Mouse (Mus musculus): ENCODE measurements at regions not wholly inside any gene's neighbourhood (a gene's known extent, or its start where the extent isn't known, plus 50 kb on each side); places are given as distances from the start of the nearest gene placed in this dataset.

- no peak for DNase-seq
These were observed 174.9 kb downstream of the 1500009L16Rik start for GRCm38 (mm10) chr10:83897558-83897957.

- peak in 1 of 2 experiments; percentile 18 for DNase-seq
These were observed 184.1 kb downstream of the 1500009L16Rik start for GRCm38 (mm10) chr10:83906751-83907150.

GRCm38 (mm10) chr10:83910649-83911370 lies 188.1 kb downstream of the 1500009L16Rik start:
- DNase-seq, result no peak

GRCm38 (mm10) chr10:83914401-83915132 lies 191.9 kb downstream of the 1500009L16Rik start:
- no peak for DNase-seq

DNA sequence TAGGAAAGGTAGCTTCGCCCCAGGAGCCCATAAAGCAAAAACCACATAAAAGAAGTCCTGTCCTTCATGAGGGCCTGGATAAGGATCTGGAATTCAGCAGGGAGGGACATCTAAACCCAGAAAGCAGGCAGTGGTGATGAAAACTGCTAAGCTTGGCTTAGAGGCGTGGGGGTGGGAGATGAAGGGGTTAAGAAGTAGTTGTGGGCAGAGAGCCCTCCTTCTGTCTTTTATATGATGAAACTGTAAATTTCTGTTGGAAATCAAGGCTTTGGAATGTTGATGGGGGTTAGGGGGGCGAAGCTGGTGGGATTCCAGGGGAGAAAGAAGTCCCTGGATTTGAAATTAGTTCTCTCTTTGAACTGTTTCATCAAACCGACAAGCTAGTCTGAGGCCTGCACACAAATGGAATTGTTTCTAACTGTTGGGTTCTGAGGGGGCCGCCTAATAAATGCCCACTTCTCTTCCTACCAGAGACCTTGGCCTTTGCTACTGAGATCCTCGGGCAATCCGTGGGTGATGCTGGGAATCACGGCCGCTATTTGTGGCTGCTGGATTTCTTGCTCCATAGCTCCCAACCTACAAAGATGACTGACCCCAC lies 192.6 kb downstream of the 1500009L16Rik start:
- no peak for DNase-seq

- no peak for DNase-seq
These were observed 204.3 kb downstream of the 1500009L16Rik start for GRCm38 (mm10) chr10:83926990-83927389.

GRCm38 (mm10) chr10:83927554-83927953 lies 204.9 kb downstream of the 1500009L16Rik start:
- no peak for DNase-seq

GRCm38 (mm10) chr10:83931758-83932157 lies 209.1 kb downstream of the 1500009L16Rik start:
- no peak for DNase-seq

- no peak for DNase-seq
These were observed 210.5 kb downstream of the 1500009L16Rik start for GRCm38 (mm10) chr10:83933201-83933600.

- no peak for DNase-seq
These were observed 211.8 kb downstream of the 1500009L16Rik start for GRCm38 (mm10) chr10:83934498-83934897.

DNA sequence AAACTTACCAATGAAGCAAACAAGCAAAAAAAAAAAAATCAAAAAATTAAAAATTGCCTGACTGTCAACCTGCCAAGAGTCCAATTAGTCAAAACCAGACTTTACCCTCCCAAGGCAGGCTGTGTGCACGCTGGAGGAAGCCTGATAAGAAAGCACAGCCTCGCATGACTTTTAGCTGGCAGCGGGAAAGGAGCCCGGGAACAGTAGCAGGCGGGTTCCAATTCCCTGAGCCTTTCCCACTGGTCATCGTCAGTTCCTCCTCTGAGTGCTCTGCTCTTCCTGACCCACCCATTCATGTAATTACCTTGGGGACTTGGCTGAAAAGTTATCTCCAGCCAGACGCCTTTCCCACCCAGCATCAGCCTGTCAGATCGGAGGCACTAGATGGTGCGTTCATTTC lies 214.5 kb downstream of the 1500009L16Rik start:
- DNase-seq, result no peak

- no peak for DNase-seq
These were observed 219.4 kb downstream of the 1500009L16Rik start for GRCm38 (mm10) chr10:83942101-83942500.

DNA sequence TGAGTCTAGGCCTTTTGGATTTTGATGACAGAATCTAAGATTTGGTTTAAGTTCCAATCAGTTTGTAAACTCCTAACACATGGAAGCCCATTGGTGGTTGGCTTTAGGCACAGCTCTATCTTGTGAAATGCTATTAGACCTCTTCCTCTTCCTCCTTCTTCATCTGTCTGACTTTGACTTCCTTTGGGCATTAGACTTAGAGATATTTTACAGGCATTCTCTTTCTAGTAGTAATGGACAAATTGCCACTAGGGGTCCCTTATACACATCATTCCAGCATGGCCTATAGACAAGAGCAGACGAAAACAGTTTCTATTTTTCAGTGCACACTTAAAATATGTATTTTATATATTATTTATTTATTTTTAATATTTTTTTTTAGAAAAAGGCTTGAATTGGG lies 221.5 kb downstream of the 1500009L16Rik start:
- DNase-seq, result no peak

DNA sequence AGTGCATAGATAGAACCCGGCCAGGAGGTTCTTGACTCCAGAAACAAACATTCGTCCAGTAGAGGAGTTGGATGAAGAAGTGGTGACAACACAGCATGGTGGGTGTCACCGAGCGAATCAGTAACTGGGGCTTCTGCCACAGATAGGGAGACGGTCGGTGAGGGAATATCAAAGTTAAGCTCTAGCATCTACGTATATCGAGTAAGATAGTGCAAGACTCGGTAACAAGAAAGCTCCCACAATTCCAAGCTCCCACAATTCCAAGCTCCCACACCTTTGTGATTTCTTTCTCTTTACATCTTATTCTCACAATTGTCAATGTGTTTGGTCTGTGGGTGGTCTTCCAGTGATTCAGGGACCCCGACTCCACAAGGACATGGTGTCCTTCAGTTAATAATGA lies 222.2 kb downstream of the 1500009L16Rik start:
- no peak for DNase-seq

- DNase-seq, result no peak
These were observed 222.8 kb downstream of the 1500009L16Rik start for GRCm38 (mm10) chr10:83945503-83945902.

GRCm38 (mm10) chr10:83946186-83947176 lies 223.8 kb downstream of the 1500009L16Rik start:
- DNase-seq, result no peak

- no peak for DNase-seq
These were observed 234.6 kb downstream of the 1500009L16Rik start for GRCm38 (mm10) chr10:83957118-83957759.

DNA sequence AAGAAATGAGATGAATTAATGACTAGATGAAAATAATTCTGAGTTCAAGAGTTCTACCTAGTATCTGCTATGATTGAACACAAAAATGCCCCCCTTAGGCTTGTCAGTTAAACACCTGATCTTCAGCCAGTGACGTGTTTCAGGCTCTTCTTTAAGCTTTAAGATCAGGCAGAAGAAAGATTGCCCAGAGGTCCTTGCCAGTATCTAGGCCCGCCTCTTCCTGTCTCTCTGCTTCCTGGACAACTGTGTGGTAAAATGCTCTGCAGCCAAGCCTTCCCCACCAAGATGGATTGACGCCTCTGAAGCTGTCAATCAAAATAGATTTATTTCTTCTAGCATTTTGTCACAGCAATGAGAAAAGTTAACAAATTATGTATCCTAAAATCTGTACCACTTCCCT lies 235.7 kb downstream of the 1500009L16Rik start:
- no peak for DNase-seq

GRCm38 (mm10) chr10:83958826-83959225 lies 236.2 kb downstream of the 1500009L16Rik start:
- no peak for DNase-seq

- DNase-seq, result no peak
These were observed 240.6 kb downstream of the 1500009L16Rik start for GRCm38 (mm10) chr10:83963232-83963760.

DNA sequence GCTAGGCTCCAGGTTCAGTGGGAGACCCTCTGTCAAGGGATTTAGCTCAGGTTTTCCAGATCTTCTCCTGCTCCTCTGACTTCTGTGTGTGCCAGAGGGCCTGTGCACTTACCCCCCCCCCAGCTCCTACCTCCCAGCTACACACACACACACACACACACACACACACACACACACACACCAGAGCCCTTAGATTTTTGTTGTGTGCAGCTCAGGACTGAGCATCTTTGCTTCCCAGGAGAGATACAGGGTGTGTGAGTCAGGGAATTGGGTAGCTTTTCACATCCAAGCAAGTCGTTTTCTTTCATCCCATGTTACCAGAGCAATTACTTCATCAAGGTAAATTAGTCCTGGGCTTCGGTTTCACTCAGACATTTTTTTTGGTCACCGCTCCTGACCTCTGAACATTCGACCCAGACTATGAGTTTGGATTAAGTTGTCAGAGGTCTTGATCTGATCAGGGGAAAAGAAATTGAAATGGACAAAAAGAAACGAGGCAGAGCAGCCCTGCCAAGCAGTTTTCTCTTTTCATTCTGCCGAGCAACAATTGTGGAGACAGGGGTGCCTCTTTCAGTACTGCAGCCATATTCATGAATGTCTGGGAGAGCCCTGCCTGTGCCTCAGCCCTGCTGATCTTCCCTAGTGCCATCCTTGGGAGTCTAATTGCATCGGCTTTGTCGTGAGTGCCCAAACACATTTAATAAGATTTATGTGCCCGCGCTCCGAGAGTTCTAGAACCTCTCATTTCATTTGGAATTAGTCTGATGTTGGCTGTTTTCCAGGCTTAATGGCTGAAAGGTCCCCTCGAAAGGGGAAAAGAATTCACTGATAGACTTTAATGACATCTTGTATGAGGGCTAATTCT lies 241.3 kb downstream of the 1500009L16Rik start:
- no peak for DNase-seq
